Mouse (Mus musculus) liver, postnatal 0 days (tissue): ENCODE results near the gene Tmem104. TPM values are rescaled to one million over a fixed set of nuclear protein-coding genes. Genes with fewer than 3 reads are reported as not detected.
A peak's percentile ranks its signal among the peaks of the same experiment; 100 is the strongest.

ENCODE experiments used
- ATAC-seq: fragments of 200-750 bp; cut with Nextera tagmentation; 2 replicates; pipeline ENCODE4 v1.8.0; 2017; ENCODE audit warnings: mild to moderate bottlenecking, moderate library complexity
- DNase-seq: peaks from one replicate; pipeline ENCODE4 v3.0.0-alpha.2; 2016
- H3K27ac ChIP-seq: fragments of 300-500 bp; sonication (generic); 2 replicates; pipeline ENCODE4 v1.5.1; 2014; ENCODE audit warnings: antibody characterized with exemption, moderate library complexity, mild to moderate bottlenecking, low read depth
- H3K27me3 ChIP-seq: fragments of 300-500 bp; sonication (generic); 2 replicates; pipeline ENCODE4 v1.6.1; 2014; ENCODE audit warnings: low read length, control low read depth, mixed read lengths; ENCODE audit not compliant: insufficient read depth
- H3K36me3 ChIP-seq: fragments of 300-500 bp; sonication (generic); replicated peaks from 2 replicates; pipeline ENCODE4 v1.6.1; 2014; ENCODE audit warnings: mild to moderate bottlenecking, control low read depth, low read length, moderate library complexity, mixed read lengths; ENCODE audit not compliant: insufficient read depth
- H3K4me1 ChIP-seq: fragments of 300-500 bp; sonication (generic); 2 replicates; pipeline ENCODE4 v1.6.1; 2014; ENCODE audit warnings: antibody characterized with exemption, mild to moderate bottlenecking, control low read depth; ENCODE audit not compliant: insufficient read depth
- H3K4me2 ChIP-seq: fragments of 300-500 bp; sonication (generic); 2 replicates; pipeline ENCODE4 v1.6.1; 2014; ENCODE audit warnings: low read depth, mild to moderate bottlenecking, low read length, moderate library complexity, mixed read lengths
- H3K4me3 ChIP-seq: fragments of 300-500 bp; sonication (generic); 2 replicates; pipeline ENCODE4 v1.5.1; 2014; ENCODE audit warnings: low read depth, low read length
- H3K9ac ChIP-seq: fragments of 300-500 bp; sonication (generic); replicated peaks from 2 replicates; pipeline ENCODE4 v1.6.1; 2014; ENCODE audit warnings: mild to moderate bottlenecking, moderate library complexity
- H3K9me3 ChIP-seq: fragments of 300-500 bp; sonication (generic); 2 replicates; pipeline ENCODE4 v1.6.1; 2016; ENCODE audit warnings: mild to moderate bottlenecking, control low read depth, low read length, mixed read lengths
- CTCF ChIP-seq: sonication (generic); IDR thresholded peaks from 2 replicates; pipeline ENCODE4 v1.5.1; 2016; ENCODE audit warnings: antibody characterized with exemption, low read depth
- EP300 ChIP-seq: IDR thresholded peaks from 2 replicates; pipeline ENCODE4 v1.6.1; 2016; ENCODE audit warnings: antibody characterized with exemption, low read depth, mild to moderate bottlenecking
- WGBS: fragments of 180-500 bp; shearing (Covaris S2); extraction: QIAGEN DNeasy Blood & Tissue Kit; methylation state at CpG from one replicate; pipeline ENCODE4 v1.1.7; 2014; ENCODE audit not compliant: insufficient replicate concordance; 5-methylcytosine and 5-hydroxymethylcytosine counted together
- polyA plus RNA-seq: library from polyadenylated mRNA; unstranded; fragments of >200 nt; fragmentation: Nextera tagmentation; extraction: Ambion mirVana; gene quantifications from 2 replicates; pipeline ENCODE4 v1.2.1, GENCODE M21; 2015

Gene Tmem104
- polyA plus RNA-seq, 1 experiment from 2014 or later: 7.1 TPM

GRCm38 (mm10) chr11:115153088-115153487, 34.2 kb upstream of the Tmem104 start:
- Histone ChIP-seq H3K27ac (no peak overlapping the region), H3K27me3 (peaks cover 16% of the 10 kb centered on the region; the same call in 1 of the 2 replicates), H3K9me3 (no peaks in the 10 kb centered on the region; the same call in 1 of the 2 replicates), H3K4me2 (peak overlapping the region; percentile 64; the same call in 1 of the 2 replicates), H3K4me1 (peaks cover 29% of the 10 kb centered on the region), H3K9ac (no peak overlapping the region), H3K4me3 (no peak overlapping the region), H3K36me3 (no peaks in the 10 kb centered on the region)
- DNase-seq (no peak), ATAC-seq (no peak)
- TF ChIP-seq CTCF (no peak), EP300 (no peak)
- 69% methylated on average over 9 of the region's 9 CpGs for WGBS

- TF ChIP-seq CTCF (peak; percentile 95), EP300 (no peak)
- ATAC-seq (peak; percentile 77), DNase-seq (peak; percentile 88)
- no peaks in the 10 kb centered on the region for H3K36me3 ChIP-seq
- H3K27ac ChIP-seq: no peak overlapping the region
- peaks cover 16% of the 10 kb centered on the region; the same call in 1 of the 2 replicates for H3K27me3 ChIP-seq
- peaks cover 34% of the 10 kb centered on the region for H3K4me1 ChIP-seq
- peak overlapping the region; percentile 13; the same call in 1 of the 2 replicates for H3K9ac ChIP-seq
- H3K4me3 ChIP-seq: peak overlapping the region; percentile 38
- WGBS: under 1% methylated on average over 35 of the region's 35 CpGs
- no peaks in the 10 kb centered on the region; the same call in 1 of the 2 replicates for H3K9me3 ChIP-seq
- H3K4me2 ChIP-seq: peak overlapping the region; percentile 64
These were observed 33.5 kb upstream of the Tmem104 start for GRCm38 (mm10) chr11:115153699-115154292.

- TF ChIP-seq EP300 (no peak), CTCF (no peak)
- ATAC-seq: no peak
These were observed 32.1 kb upstream of the Tmem104 start for GRCm38 (mm10) chr11:115155053-115155634.

GRCm38 (mm10) chr11:115157933-115158719, 29.2 kb upstream of the Tmem104 start:
- DNase-seq (peak; percentile 54), ATAC-seq (no peak)
- no peak overlapping the region for H3K4me3 ChIP-seq
- no peak overlapping the region; the same call in 1 of the 2 replicates for H3K9ac ChIP-seq
- H3K27ac ChIP-seq: peak overlapping the region; percentile 91
- H3K4me1 ChIP-seq: peaks cover 51% of the 10 kb centered on the region
- H3K9me3 ChIP-seq: no peaks in the 10 kb centered on the region
- 12% methylated on average over 12 of the region's 12 CpGs for WGBS
- peak overlapping the region; percentile 45; the same call in 1 of the 2 replicates for H3K4me2 ChIP-seq
- peaks cover 16% of the 10 kb centered on the region; the same call in 1 of the 2 replicates for H3K27me3 ChIP-seq
- no peaks in the 10 kb centered on the region for H3K36me3 ChIP-seq
- TF ChIP-seq EP300 (no peak), CTCF (no peak)

More at GRCm38 (mm10) chr11:115155053-115155634, 32.1 kb upstream of the Tmem104 start:
- Histone ChIP-seq H3K4me2 (peak overlapping the region; percentile 64), H3K36me3 (no peaks in the 10 kb centered on the region), H3K27me3 (peaks cover 16% of the 10 kb centered on the region; the same call in 1 of the 2 replicates), H3K4me1 (peaks cover 35% of the 10 kb centered on the region), H3K27ac (no peak overlapping the region), H3K9ac (peak overlapping the region; percentile 9; the same call in 1 of the 2 replicates), H3K4me3 (no peak overlapping the region), H3K9me3 (no peaks in the 10 kb centered on the region)
- 7% methylated on average over 5 of the region's 5 CpGs for WGBS
- no peak for DNase-seq

- H3K4me2 ChIP-seq: no peak overlapping the region
- no peaks in the 10 kb centered on the region for H3K36me3 ChIP-seq
- ATAC-seq: no peak
- no peak overlapping the region for H3K4me3 ChIP-seq
- H3K9me3 ChIP-seq: no peaks in the 10 kb centered on the region
- no peak for TF ChIP-seq EP300
- TF ChIP-seq CTCF: peak; percentile 93
- peaks cover 44% of the 10 kb centered on the region for H3K4me1 ChIP-seq
- WGBS: 55% methylated on average over 11 of the region's 11 CpGs
- H3K27me3 ChIP-seq: peaks cover 2% of the 10 kb centered on the region; the same call in 1 of the 2 replicates
- no peak overlapping the region for H3K9ac ChIP-seq
- DNase-seq: peak; percentile 89
- no peak overlapping the region for H3K27ac ChIP-seq
These were observed 27.1 kb upstream of the Tmem104 start for GRCm38 (mm10) chr11:115160016-115160797.
